Mouse (Mus musculus) kidney, postnatal 36 days (tissue): ENCODE data around the gene Wrap53.

Experiments used
- DNase-seq, 2 experiments: peaks; one replicate each; pipeline ENCODE4 v3.0.0; 2021 to 2022; ENCODE audit warnings: mixed read lengths in 2 of 2

The Wrap53 gene

DNA sequence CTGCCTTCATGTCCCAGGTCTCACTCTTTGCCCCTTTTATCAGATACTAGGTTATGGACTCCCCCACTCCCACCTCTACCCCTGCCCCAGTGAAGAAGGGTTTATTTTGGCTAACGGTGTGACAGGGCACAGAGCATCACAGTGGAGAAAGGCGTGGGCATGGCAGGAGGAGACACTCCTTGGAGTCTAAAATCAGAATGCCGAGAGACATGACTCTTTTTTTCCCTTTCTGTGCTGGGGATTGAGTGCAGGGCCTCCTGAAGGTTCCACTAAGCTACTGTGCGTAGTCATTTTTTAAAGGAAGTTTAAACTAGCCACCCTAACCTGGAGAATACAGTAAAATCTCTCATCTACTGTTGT is 52.0 kb downstream of the Wrap53 start:
- no peak for DNase-seq

DNA sequence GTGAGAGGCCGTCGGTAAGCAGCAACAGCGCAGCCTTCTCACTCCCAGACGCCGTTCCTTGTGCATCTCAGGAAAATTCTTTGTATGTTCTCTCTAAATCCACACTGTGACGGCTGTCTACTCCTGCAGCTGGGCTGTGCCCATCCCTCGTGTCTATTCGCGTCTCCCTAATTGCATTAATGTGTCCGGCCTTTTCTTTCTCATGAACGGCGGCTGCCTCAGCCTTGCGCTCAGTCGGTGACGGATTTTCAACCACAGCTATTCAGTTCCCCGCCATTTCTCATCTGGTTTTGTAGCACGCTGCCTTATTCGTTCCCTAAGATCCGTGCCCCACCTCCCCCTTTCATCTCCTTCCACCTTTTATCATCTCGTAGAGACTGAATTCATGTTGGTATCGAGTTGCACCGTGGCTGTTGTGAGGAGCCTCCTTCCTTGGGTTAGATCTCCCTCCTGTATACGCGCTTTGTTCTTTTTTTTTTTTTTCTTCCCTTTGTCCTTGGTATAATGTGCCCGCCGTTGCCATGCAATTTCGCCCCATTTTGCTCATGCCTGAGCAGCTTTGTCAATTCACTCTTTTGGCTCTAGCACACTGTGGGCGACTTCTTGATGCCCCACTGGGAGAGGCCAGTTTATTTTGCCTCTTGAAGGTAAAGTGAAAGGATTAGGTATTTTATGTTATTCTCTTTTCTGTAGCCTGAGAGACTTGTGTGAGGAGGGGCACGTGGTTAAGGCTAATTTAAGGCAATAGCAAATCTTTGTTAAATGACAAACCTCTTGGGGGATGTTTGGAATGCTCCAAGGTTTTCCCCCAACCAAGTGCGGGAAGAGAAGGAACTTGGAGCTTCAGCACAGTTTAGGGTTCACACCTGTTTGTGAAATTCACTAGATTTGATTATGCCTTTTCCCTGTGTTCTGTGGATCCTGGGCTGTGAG is 52.7 kb downstream of the Wrap53 start:
- no peak for DNase-seq

GRCm38 (mm10) chr11:69526631-69527030 is 53.4 kb downstream of the Wrap53 start:
- no peak for DNase-seq

GRCm38 (mm10) chr11:69525661-69526060 is 54.4 kb downstream of the Wrap53 start:
- DNase-seq = no peak

DNA sequence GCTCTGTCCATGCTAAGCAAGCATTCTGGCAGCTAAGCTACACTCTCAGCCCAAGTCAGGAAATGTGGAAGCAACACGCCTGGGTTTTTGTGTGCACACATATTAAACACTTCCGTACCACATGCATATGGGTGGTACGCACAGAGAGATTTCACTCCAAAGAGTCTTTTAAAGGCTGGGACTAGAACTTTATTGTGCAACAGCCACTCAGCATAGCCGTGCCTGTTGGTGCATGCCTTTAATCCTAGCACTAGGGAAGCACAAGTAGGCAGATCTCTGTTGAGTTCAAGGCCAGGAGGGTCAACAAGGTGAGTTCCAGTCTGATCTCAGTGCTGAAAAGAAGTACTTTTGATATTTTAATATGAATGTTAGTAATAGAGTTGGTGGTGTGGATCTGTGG is 56.4 kb downstream of the Wrap53 start:
- DNase-seq = no peak

DNA sequence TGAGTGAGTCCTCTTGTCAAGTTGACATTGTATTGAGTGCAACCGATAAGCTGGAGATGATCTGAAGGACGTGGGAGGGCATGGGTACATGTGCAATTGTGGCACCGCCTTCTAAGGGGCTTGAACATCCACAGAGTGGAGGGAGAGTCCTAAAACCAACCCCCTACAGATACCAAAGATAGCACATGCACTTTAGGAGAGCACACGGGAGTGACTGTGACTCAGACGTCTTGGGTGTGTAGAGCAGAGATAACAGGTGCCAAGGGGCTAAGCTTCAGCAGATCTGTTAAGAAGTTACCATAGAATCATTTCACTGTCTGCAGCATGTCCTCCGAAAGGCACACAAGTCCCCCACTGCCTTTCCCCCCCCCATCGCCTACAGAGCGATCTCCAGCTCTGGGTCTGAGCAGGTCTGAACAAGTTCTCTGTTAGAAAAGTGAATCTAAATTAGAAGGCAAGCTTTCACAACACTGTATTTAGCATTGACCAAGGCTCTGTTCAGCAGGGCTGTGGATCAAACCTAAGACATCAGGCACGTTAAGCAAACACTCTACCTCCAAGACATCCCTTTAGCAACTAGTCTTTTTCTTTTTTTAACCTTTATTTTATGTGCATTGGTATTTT is 58.4 kb downstream of the Wrap53 start:
- DNase-seq = no peak

DNA sequence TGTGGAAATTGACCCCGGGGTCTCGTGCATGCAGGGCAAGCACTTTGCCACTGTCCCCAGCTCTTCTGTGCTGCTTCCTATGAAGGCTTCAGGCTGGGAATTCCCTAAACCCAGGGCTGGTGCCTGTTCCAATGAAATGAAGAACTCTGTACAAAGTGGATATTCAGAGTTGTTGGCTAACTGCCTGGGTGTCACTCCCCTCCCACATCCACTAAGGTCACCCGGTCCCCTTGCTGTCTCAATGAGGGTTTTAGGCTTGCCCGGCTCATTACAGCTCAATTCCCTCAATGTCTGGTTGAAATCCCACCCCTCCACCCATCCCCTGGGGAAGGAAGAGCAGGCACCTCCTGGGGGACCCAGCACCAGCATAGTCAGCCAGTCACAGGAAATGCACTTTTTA is 60.1 kb downstream of the Wrap53 start:
- no peak for DNase-seq

GRCm38 (mm10) chr11:69516661-69517060 is 63.4 kb downstream of the Wrap53 start:
- DNase-seq = no peak

DNA sequence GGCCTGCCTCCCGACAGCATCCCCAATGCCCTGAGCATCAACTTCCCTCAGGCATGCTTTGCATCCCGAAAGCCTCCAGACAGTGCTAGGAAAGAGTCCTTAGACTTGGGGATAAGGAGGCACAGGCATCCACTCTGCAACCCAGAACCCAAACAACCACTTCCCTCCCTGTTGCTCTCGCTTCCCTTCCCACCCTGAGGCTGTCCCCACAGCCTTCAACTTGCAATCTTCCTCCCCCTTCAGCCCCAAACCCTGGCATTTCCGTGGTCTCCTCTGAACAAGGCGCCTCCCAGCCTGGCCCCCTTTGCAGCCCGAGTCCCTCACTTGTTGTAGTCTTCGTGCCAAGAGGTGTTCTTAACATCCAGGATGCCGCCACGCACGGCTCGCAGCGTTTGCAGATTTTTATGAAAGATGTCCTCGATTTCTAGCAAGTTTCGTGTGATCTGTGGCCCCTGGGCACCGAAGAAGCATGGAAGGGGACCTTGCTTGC is 63.9 kb downstream of the Wrap53 start:
- DNase-seq = no peak

- DNase-seq = peak; percentile 45 to 78
Observed at GRCm38 (mm10) chr11:69513840-69514239, 66.2 kb downstream of the Wrap53 start.
